Mouse (Mus musculus): Measurements from ENCODE around the gene Prr3.
"Not testable (repeated sequence)": the region's sequence is repeated elsewhere in the genome, so short reads cannot be mapped to it uniquely, and the experiment has no call there.

The Prr3 gene

GRCm38 (mm10) chr17:35958533-35959223, 21.4 kb downstream of the Prr3 start:
- in situ Hi-C loops (cut with MboI; ENCODE audit: low pct_unique_long_range_greater_than_20kb in 1 of 2, low sequenced_read_pairs in 2 of 2, unreplicated experiment in 1 of 2) = no loop called here

GRCm38 (mm10) chr17:35954665-35955064, 25.4 kb downstream of the Prr3 start:
- in situ Hi-C loops (cut with MboI; ENCODE audit: low pct_unique_long_range_greater_than_20kb in 1 of 2, low sequenced_read_pairs in 2 of 2, unreplicated experiment in 1 of 2) = no loop called here

- in situ Hi-C loops (cut with MboI; ENCODE audit: low pct_unique_long_range_greater_than_20kb in 1 of 2, low sequenced_read_pairs in 2 of 2, unreplicated experiment in 1 of 2) = not testable (repeated sequence)
Observed at GRCm38 (mm10) chr17:35952559-35952958, 27.5 kb downstream of the Prr3 start.

GRCm38 (mm10) chr17:35950946-35951345, 29.1 kb downstream of the Prr3 start:
- in situ Hi-C loops (cut with MboI; ENCODE audit: low pct_unique_long_range_greater_than_20kb in 1 of 2, low sequenced_read_pairs in 2 of 2, unreplicated experiment in 1 of 2) = not testable (repeated sequence)

GRCm38 (mm10) chr17:35939941-35940340, 40.1 kb downstream of the Prr3 start:
- in situ Hi-C loops (cut with MboI; ENCODE audit: low pct_unique_long_range_greater_than_20kb in 1 of 2, low sequenced_read_pairs in 2 of 2, unreplicated experiment in 1 of 2) = loop anchor here in 1 of 2 experiments (5.0 kb wide), 1 partner anchor 57 kb away; no protein-coding TSS in a partner anchor

GRCm38 (mm10) chr17:35939108-35939507, 40.9 kb downstream of the Prr3 start:
- in situ Hi-C loops (cut with MboI; ENCODE audit: low pct_unique_long_range_greater_than_20kb in 1 of 2, low sequenced_read_pairs in 2 of 2, unreplicated experiment in 1 of 2) = loop anchor here in 1 of 2 experiments (5.0 kb wide), 1 partner anchor 58 kb away; no protein-coding TSS in a partner anchor

- in situ Hi-C loops (cut with MboI; ENCODE audit: low pct_unique_long_range_greater_than_20kb in 1 of 2, low sequenced_read_pairs in 2 of 2, unreplicated experiment in 1 of 2) = loop anchor here in 1 of 2 experiments (5.0 kb wide), 1 partner anchor 59 kb away; no protein-coding TSS in a partner anchor
Observed at GRCm38 (mm10) chr17:35937700-35938348, 42.2 kb downstream of the Prr3 start.

- in situ Hi-C loops (cut with MboI; ENCODE audit: low pct_unique_long_range_greater_than_20kb in 1 of 2, low sequenced_read_pairs in 2 of 2, unreplicated experiment in 1 of 2) = loop anchor here in 1 of 2 experiments (5.0 kb wide), 1 partner anchor 62 kb away; no protein-coding TSS in a partner anchor
Observed at GRCm38 (mm10) chr17:35935763-35936162, 44.3 kb downstream of the Prr3 start.

GRCm38 (mm10) chr17:35932608-35933007, 47.4 kb downstream of the Prr3 start:
- in situ Hi-C loops (cut with MboI; ENCODE audit: low pct_unique_long_range_greater_than_20kb in 1 of 2, low sequenced_read_pairs in 2 of 2, unreplicated experiment in 1 of 2) = no loop called here

GRCm38 (mm10) chr17:35930627-35931026, 49.4 kb downstream of the Prr3 start:
- in situ Hi-C loops (cut with MboI; ENCODE audit: low pct_unique_long_range_greater_than_20kb in 1 of 2, low sequenced_read_pairs in 2 of 2, unreplicated experiment in 1 of 2) = no loop called here

- in situ Hi-C loops (cut with MboI; ENCODE audit: low pct_unique_long_range_greater_than_20kb in 1 of 2, low sequenced_read_pairs in 2 of 2, unreplicated experiment in 1 of 2) = no loop called here
Observed at GRCm38 (mm10) chr17:35929534-35929933, 50.5 kb downstream of the Prr3 start.

- in situ Hi-C loops (cut with MboI; ENCODE audit: low pct_unique_long_range_greater_than_20kb in 1 of 2, low sequenced_read_pairs in 2 of 2, unreplicated experiment in 1 of 2) = no loop called here
Observed at GRCm38 (mm10) chr17:35927471-35927870, 52.6 kb downstream of the Prr3 start.

- in situ Hi-C loops (cut with MboI; ENCODE audit: low pct_unique_long_range_greater_than_20kb in 1 of 2, low sequenced_read_pairs in 2 of 2, unreplicated experiment in 1 of 2) = no loop called here
Observed at GRCm38 (mm10) chr17:35923281-35923680, 56.8 kb downstream of the Prr3 start.

GRCm38 (mm10) chr17:35922566-35922965, 57.5 kb downstream of the Prr3 start:
- in situ Hi-C loops (cut with MboI; ENCODE audit: low pct_unique_long_range_greater_than_20kb in 1 of 2, low sequenced_read_pairs in 2 of 2, unreplicated experiment in 1 of 2) = no loop called here
